Mouse (Mus musculus): Measurements from ENCODE around the gene Krt79.

DNA sequence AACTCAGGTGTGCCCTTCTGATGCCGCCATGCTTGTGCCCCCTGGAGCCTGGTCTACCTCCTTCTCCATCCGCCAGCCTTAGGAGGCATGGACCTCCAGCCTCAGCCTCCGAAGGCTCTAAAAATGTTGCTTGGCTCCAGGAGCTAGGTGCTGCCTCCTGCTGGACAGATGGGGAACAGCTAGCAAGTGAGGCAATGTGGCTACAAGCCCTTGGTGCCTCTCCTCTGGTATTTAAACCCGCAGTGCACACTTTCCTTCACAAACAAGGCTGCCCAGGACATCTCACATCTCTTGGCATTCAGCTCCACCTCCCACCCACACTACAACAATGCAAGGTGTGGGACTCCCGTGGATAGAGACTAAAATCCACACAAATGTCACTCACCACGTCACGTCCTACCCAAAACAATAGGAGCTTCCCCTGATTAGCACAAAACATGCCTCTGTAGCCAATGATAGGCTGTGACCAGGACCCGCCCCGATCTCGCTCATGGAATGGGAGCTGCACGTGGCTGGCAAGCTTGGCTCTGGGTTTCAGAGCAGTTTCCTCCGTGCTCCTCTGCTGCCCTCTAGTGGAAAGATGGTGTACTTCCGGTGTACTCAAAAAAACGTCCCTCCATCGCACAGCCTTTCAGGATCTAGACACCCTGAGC lies 44.0 kb upstream of the Krt79 start:
- TF ChIP-seq CTCF (IDR thresholded peaks at IDR 0.05; ENCODE audit: low read depth) (peak; percentile 97), EP300 (IDR thresholded peaks at IDR 0.05; ENCODE audit: low read depth) (peak; percentile 81; the same call in 1 of the 2 replicates)
